ENCODE assay signal across 8 mouse cellular contexts in the genomic region with DNA sequence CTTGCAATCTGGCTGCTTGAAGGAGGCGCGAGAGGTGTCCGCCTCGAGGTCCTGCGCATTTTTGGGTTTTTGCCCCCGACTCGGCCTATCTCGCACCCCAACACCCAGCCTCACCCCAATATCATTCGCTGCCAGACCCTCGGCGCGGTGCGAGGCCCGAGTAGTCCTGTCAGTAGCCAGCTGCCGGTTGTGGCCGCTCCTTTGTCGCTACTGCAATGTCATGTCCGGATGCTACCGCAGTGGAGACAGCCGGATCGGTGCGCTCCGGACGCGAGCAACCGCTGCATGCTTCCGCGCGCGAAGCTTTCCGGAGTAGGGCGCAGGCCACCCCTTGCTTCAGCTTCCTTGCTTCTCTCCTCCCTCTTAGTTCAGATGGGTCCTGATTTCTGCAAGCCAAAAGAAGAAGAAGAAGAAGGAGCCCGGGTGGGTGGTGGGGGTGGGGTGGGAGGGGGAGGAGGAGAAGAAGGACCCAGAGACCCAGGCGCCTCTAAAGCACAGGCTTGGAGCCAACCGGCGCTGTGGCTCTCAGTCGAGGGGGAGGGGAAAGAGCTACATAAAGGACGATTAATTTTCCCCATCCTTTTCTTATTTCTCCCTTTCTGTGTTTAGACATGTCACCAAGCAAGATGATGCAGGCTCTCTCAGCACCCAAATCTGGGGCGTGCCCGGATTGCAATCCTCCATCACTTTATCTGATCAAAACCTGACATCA. TPM values are rescaled to one million over a fixed set of nuclear protein-coding genes. Genes with fewer than 3 reads are reported as not detected.
A peak's percentile ranks its signal among the peaks of the same experiment; 100 is the strongest.
DNase-seq lines count a peak whose midpoint lies in the region; ATAC-seq and TF ChIP-seq lines count a peak whose summit lies in the region.

No protein-coding gene starts in this region.

- TF ChIP-seq POLR2A in cerebellum, adult 2 months (IDR thresholded peaks at IDR 0.05; ENCODE audit: borderline replicate concordance, insufficient read depth, low read length), result no peak

- peaks cover 5% of the 10 kb centered on the region for H3K4me1 ChIP-seq in E14TG2a.4 (replicated peaks; ENCODE audit: low read depth, low read length)
- no peaks in the 10 kb centered on the region for H3K4me1 ChIP-seq in cerebellum, adult 2 months (ENCODE audit: control insufficient read depth, insufficient read depth, low read length)
- peaks cover 21% of the 10 kb centered on the region for H3K4me1 ChIP-seq in forebrain, embryonic 15.5 days

- no peak overlapping the region for H3K27ac ChIP-seq in cerebellum, adult 2 months (ENCODE audit: insufficient read depth, low read length)
- H3K27ac ChIP-seq in forebrain, embryonic 15.5 days (replicated peaks), result peak overlapping the region; percentile 97

- DNase-seq in cerebellum, adult 2 months, result peak; percentile 47 to 61
- DNase-seq in heart, postnatal 4 days, result peak; percentile 65
- peak; percentile 33 to 39 for DNase-seq in left cerebral cortex, adult 8-10 months (ENCODE audit: low spot score in 2 of 2)
- DNase-seq in lung, postnatal 4 days, result peak; percentile 63 to 69
- peak; percentile 30 for DNase-seq in retina, postnatal 7 days (ENCODE audit: low read depth, low spot score)
- DNase-seq in thymus, postnatal 4 days, result peak; percentile 70

- H3K4me2 ChIP-seq in forebrain, embryonic 15.5 days (replicated peaks), result peak overlapping the region; percentile 76

- 2% methylated on average over 40 of the region's 40 CpGs for WGBS in cerebellum, adult 2 months
- 1% methylated on average over 40 of the region's 40 CpGs for WGBS in forebrain, embryonic 15.5 days

- no peak for TF ChIP-seq CTCF in E14TG2a.4 (conservative IDR thresholded peaks at IDR 0.05; ENCODE audit: low read length)
- TF ChIP-seq CTCF in cerebellum, adult 2 months (IDR thresholded peaks at IDR 0.05; ENCODE audit: borderline replicate concordance, insufficient read depth, low read depth, low read length), result no peak

- peak; percentile 28 for ATAC-seq in forebrain, embryonic 15.5 days (replicated peaks)

- H3K36me3 ChIP-seq in E14TG2a.4 (ENCODE audit: insufficient read depth, low read length), result peaks cover 13% of the 10 kb centered on the region
- 0 out of 2 replicates have a peak, but pooled peaks cover 5% of the 10 kb centered on the region for H3K36me3 ChIP-seq in forebrain, embryonic 15.5 days

- H3K9ac ChIP-seq in forebrain, embryonic 15.5 days (replicated peaks), result peak overlapping the region; percentile 99

- peaks cover 15% of the 10 kb centered on the region for H3K27me3 ChIP-seq in E14TG2a.4 (ENCODE audit: insufficient read depth, low read length)
- H3K27me3 ChIP-seq in cerebellum, adult 2 months (ENCODE audit: control insufficient read depth, insufficient read depth, low read length), result no peaks in the 10 kb centered on the region
- no peaks in the 10 kb centered on the region for H3K27me3 ChIP-seq in forebrain, embryonic 15.5 days

- peak overlapping the region; percentile 91 for H3K4me3 ChIP-seq in E14TG2a.4 (replicated peaks; ENCODE audit: low read length)
- peak overlapping the region; percentile 83 for H3K4me3 ChIP-seq in cerebellum, adult 2 months (replicated peaks; ENCODE audit: insufficient read depth, low read depth, low read length)
- H3K4me3 ChIP-seq in forebrain, embryonic 15.5 days, result peak overlapping the region; percentile 99

- H3K9me3 ChIP-seq in E14TG2a.4 (ENCODE audit: low read length), result no peaks in the 10 kb centered on the region
- H3K9me3 ChIP-seq in forebrain, embryonic 15.5 days, result no peaks in the 10 kb centered on the region

RNA-seq across cellular contexts. Expression of a gene that starts 1.1 kb away (rescaled TPM):
- polyA plus RNA-seq in cerebellum, adult 2 months (2012; rRNA removed), result 55.8 and 65.3 TPM in 2 replicates
- 57.1 and 59.6 TPM in 2 replicates for polyA plus RNA-seq in forebrain, embryonic 15.5 days (2015; fragmentation: Nextera tagmentation; extraction: Ambion mirVana)
- 10 to 100 TPM; 12.3 to 12.8 TPM for total RNA-seq in heart, postnatal 4 days (2021)
- total RNA-seq in left cerebral cortex, adult 8-10 months (2022), result 10 to 100 TPM; 67.6 to 78.7 (median 76.5) TPM

Comparison
In these comparisons a context has a peak if more than half of its experiments do, and no peak if none do; other contexts are left out.
1. RNA of a gene that starts 1.1 kb away (total RNA-seq): 67.6 to 78.7 TPM in left cerebral cortex, adult 8-10 months; 12.3 to 12.8 TPM in heart, postnatal 4 days; every median in the first group is over 4 times any median in the second.
2. Peak in every context shown above with its lines, with median percentiles within 50 percentile points of each other: H3K4me3 ChIP-seq and DNase-seq.